Mouse (Mus musculus): Measurements from ENCODE around the gene Myo10. TPM values are rescaled to one million over a fixed set of nuclear protein-coding genes. Genes with fewer than 3 reads are reported as not detected.

Gene Myo10
- polyA plus RNA-seq, 1 experiment from 2014 or later, result 20.0 TPM

GRCm38 (mm10) chr15:25806363-25806762, 184.0 kb downstream of the Myo10 start:
- no peak overlapping the region for H3K9ac ChIP-seq (replicated peaks; ENCODE audit: low read depth, low read length)
- no peaks in the 10 kb centered on the region for H3K4me1 ChIP-seq (ENCODE audit: control insufficient read depth, insufficient read depth, low read length)
- no peak overlapping the region for H3K4me3 ChIP-seq (ENCODE audit: low read depth, low read length)
- H3K27ac ChIP-seq (ENCODE audit: low read depth, low read length), result no peak overlapping the region
- no peaks in the 10 kb centered on the region for H3K9me3 ChIP-seq (ENCODE audit: control insufficient read depth, low read length)
- ATAC-seq (ENCODE audit: low read depth), result no peak
- no peaks in the 10 kb centered on the region for H3K27me3 ChIP-seq (ENCODE audit: control insufficient read depth, insufficient read depth, low read length)
- H3K36me3 ChIP-seq (ENCODE audit: control insufficient read depth, insufficient read depth, low read length), result peaks cover 14% of the 10 kb centered on the region
- H3K4me2 ChIP-seq (ENCODE audit: low read depth, low read length), result no peak overlapping the region
- 91% methylated on average over 17 of the region's 17 CpGs for WGBS

- Histone ChIP-seq H3K9ac (replicated peaks; ENCODE audit: low read depth, low read length) (no peak overlapping the region), H3K9me3 (ENCODE audit: control insufficient read depth, low read length) (no peaks in the 10 kb centered on the region), H3K27me3 (ENCODE audit: control insufficient read depth, insufficient read depth, low read length) (no peaks in the 10 kb centered on the region), H3K36me3 (ENCODE audit: control insufficient read depth, insufficient read depth, low read length) (peaks cover 14% of the 10 kb centered on the region), H3K4me1 (ENCODE audit: control insufficient read depth, insufficient read depth, low read length) (no peaks in the 10 kb centered on the region), H3K27ac (ENCODE audit: low read depth, low read length) (no peak overlapping the region), H3K4me2 (ENCODE audit: low read depth, low read length) (no peak overlapping the region), H3K4me3 (ENCODE audit: low read depth, low read length) (no peak overlapping the region)
- 92% methylated on average over 9 of the region's 9 CpGs for WGBS
- ATAC-seq (ENCODE audit: low read depth), result no peak
Observed at GRCm38 (mm10) chr15:25806878-25807277, 184.6 kb downstream of the Myo10 start.

GRCm38 (mm10) chr15:25808677-25809460, 186.5 kb downstream of the Myo10 start:
- WGBS, result 88% methylated on average over 20 of the region's 20 CpGs
- H3K36me3 ChIP-seq (ENCODE audit: control insufficient read depth, insufficient read depth, low read length), result peaks cover 14% of the 10 kb centered on the region

GRCm38 (mm10) chr15:25809669-25810068, 187.3 kb downstream of the Myo10 start:
- no peak for ATAC-seq (ENCODE audit: low read depth)
- Histone ChIP-seq H3K4me2 (ENCODE audit: low read depth, low read length) (no peak overlapping the region), H3K4me1 (ENCODE audit: control insufficient read depth, insufficient read depth, low read length) (no peaks in the 10 kb centered on the region), H3K36me3 (ENCODE audit: control insufficient read depth, insufficient read depth, low read length) (peaks cover 14% of the 10 kb centered on the region), H3K27me3 (ENCODE audit: control insufficient read depth, insufficient read depth, low read length) (no peaks in the 10 kb centered on the region), H3K9ac (replicated peaks; ENCODE audit: low read depth, low read length) (no peak overlapping the region), H3K4me3 (ENCODE audit: low read depth, low read length) (no peak overlapping the region), H3K9me3 (ENCODE audit: control insufficient read depth, low read length) (no peaks in the 10 kb centered on the region), H3K27ac (ENCODE audit: low read depth, low read length) (no peak overlapping the region)
- WGBS, result 87% methylated on average over 6 of the region's 6 CpGs

More at GRCm38 (mm10) chr15:25808677-25809460, 186.5 kb downstream of the Myo10 start:
- Histone ChIP-seq H3K4me3 (ENCODE audit: low read depth, low read length) (no peak overlapping the region), H3K4me1 (ENCODE audit: control insufficient read depth, insufficient read depth, low read length) (no peaks in the 10 kb centered on the region), H3K9ac (replicated peaks; ENCODE audit: low read depth, low read length) (no peak overlapping the region), H3K9me3 (ENCODE audit: control insufficient read depth, low read length) (no peaks in the 10 kb centered on the region), H3K27me3 (ENCODE audit: control insufficient read depth, insufficient read depth, low read length) (no peaks in the 10 kb centered on the region), H3K4me2 (ENCODE audit: low read depth, low read length) (no peak overlapping the region), H3K27ac (ENCODE audit: low read depth, low read length) (no peak overlapping the region)
- ATAC-seq (ENCODE audit: low read depth), result no peak

GRCm38 (mm10) chr15:25811834-25812250, 189.5 kb downstream of the Myo10 start:
- H3K4me1 ChIP-seq (ENCODE audit: control insufficient read depth, insufficient read depth, low read length), result no peaks in the 10 kb centered on the region
- H3K9me3 ChIP-seq (ENCODE audit: control insufficient read depth, low read length), result no peaks in the 10 kb centered on the region
- H3K36me3 ChIP-seq (ENCODE audit: control insufficient read depth, insufficient read depth, low read length), result peaks cover 11% of the 10 kb centered on the region
- no peak overlapping the region for H3K9ac ChIP-seq (replicated peaks; ENCODE audit: low read depth, low read length)
- no peak overlapping the region for H3K27ac ChIP-seq (ENCODE audit: low read depth, low read length)
- 92% methylated on average over 11 of the region's 11 CpGs for WGBS
- ATAC-seq (ENCODE audit: low read depth), result no peak
- H3K27me3 ChIP-seq (ENCODE audit: control insufficient read depth, insufficient read depth, low read length), result no peaks in the 10 kb centered on the region
- H3K4me2 ChIP-seq (ENCODE audit: low read depth, low read length), result no peak overlapping the region
- H3K4me3 ChIP-seq (ENCODE audit: low read depth, low read length), result no peak overlapping the region

- no peaks in the 10 kb centered on the region for H3K27me3 ChIP-seq (ENCODE audit: control insufficient read depth, insufficient read depth, low read length)
- peaks cover 11% of the 10 kb centered on the region for H3K36me3 ChIP-seq (ENCODE audit: control insufficient read depth, insufficient read depth, low read length)
- no peak overlapping the region for H3K27ac ChIP-seq (ENCODE audit: low read depth, low read length)
- H3K4me1 ChIP-seq (ENCODE audit: control insufficient read depth, insufficient read depth, low read length), result no peaks in the 10 kb centered on the region
- 68% methylated on average over 12 of the region's 12 CpGs for WGBS
- H3K4me3 ChIP-seq (ENCODE audit: low read depth, low read length), result no peak overlapping the region
- ATAC-seq (ENCODE audit: low read depth), result no peak
- H3K4me2 ChIP-seq (ENCODE audit: low read depth, low read length), result no peak overlapping the region
- no peaks in the 10 kb centered on the region for H3K9me3 ChIP-seq (ENCODE audit: control insufficient read depth, low read length)
- no peak overlapping the region for H3K9ac ChIP-seq (replicated peaks; ENCODE audit: low read depth, low read length)
Observed at GRCm38 (mm10) chr15:25812479-25812878, 190.2 kb downstream of the Myo10 start.

- Histone ChIP-seq H3K9ac (replicated peaks; ENCODE audit: low read depth, low read length) (no peak overlapping the region), H3K4me1 (ENCODE audit: control insufficient read depth, insufficient read depth, low read length) (no peaks in the 10 kb centered on the region), H3K4me3 (ENCODE audit: low read depth, low read length) (no peak overlapping the region), H3K36me3 (ENCODE audit: control insufficient read depth, insufficient read depth, low read length) (peaks cover 10% of the 10 kb centered on the region; the same call in 1 of the 2 replicates), H3K27me3 (ENCODE audit: control insufficient read depth, insufficient read depth, low read length) (no peaks in the 10 kb centered on the region), H3K4me2 (ENCODE audit: low read depth, low read length) (no peak overlapping the region), H3K27ac (ENCODE audit: low read depth, low read length) (no peak overlapping the region), H3K9me3 (ENCODE audit: control insufficient read depth, low read length) (no peaks in the 10 kb centered on the region)
- 90% methylated on average over 3 of the region's 3 CpGs for WGBS
- ATAC-seq (ENCODE audit: low read depth), result no peak
Observed at GRCm38 (mm10) chr15:25814535-25814934, 192.2 kb downstream of the Myo10 start.

- no peak overlapping the region for H3K27ac ChIP-seq (ENCODE audit: low read depth, low read length)
- H3K27me3 ChIP-seq (ENCODE audit: control insufficient read depth, insufficient read depth, low read length), result no peaks in the 10 kb centered on the region
- no peaks in the 10 kb centered on the region; the same call in 1 of the 2 replicates for H3K9me3 ChIP-seq (ENCODE audit: control insufficient read depth, low read length)
- ATAC-seq (ENCODE audit: low read depth), result no peak
- no peak overlapping the region for H3K9ac ChIP-seq (replicated peaks; ENCODE audit: low read depth, low read length)
- H3K4me3 ChIP-seq (ENCODE audit: low read depth, low read length), result no peak overlapping the region
- H3K4me2 ChIP-seq (ENCODE audit: low read depth, low read length), result no peak overlapping the region
- no peaks in the 10 kb centered on the region for H3K36me3 ChIP-seq (ENCODE audit: control insufficient read depth, insufficient read depth, low read length)
- no peaks in the 10 kb centered on the region for H3K4me1 ChIP-seq (ENCODE audit: control insufficient read depth, insufficient read depth, low read length)
- 95% methylated on average over 2 of the region's 2 CpGs for WGBS
Observed at GRCm38 (mm10) chr15:25817191-25817590, 194.9 kb downstream of the Myo10 start.

- Histone ChIP-seq H3K9ac (replicated peaks; ENCODE audit: low read depth, low read length) (no peak overlapping the region), H3K9me3 (ENCODE audit: control insufficient read depth, low read length) (no peaks in the 10 kb centered on the region; the same call in 1 of the 2 replicates), H3K4me1 (ENCODE audit: control insufficient read depth, insufficient read depth, low read length) (no peaks in the 10 kb centered on the region), H3K4me3 (ENCODE audit: low read depth, low read length) (no peak overlapping the region), H3K36me3 (ENCODE audit: control insufficient read depth, insufficient read depth, low read length) (no peaks in the 10 kb centered on the region), H3K27ac (ENCODE audit: low read depth, low read length) (no peak overlapping the region), H3K4me2 (ENCODE audit: low read depth, low read length) (no peak overlapping the region), H3K27me3 (ENCODE audit: control insufficient read depth, insufficient read depth, low read length) (no peaks in the 10 kb centered on the region)
- no peak for ATAC-seq (ENCODE audit: low read depth)
Observed at GRCm38 (mm10) chr15:25821981-25822380, 199.7 kb downstream of the Myo10 start.
